Mouse (Mus musculus): ENCODE data around the gene Cep78. TPM values are rescaled to one million over a fixed set of nuclear protein-coding genes. Genes with fewer than 3 reads are reported as not detected.

The Cep78 gene
- polyA plus RNA-seq, 1 experiment from 2014 or later: 19.5 TPM

- Histone ChIP-seq H3K9me3 (no peaks in the 10 kb centered on the region), H3K27ac (no peak overlapping the region), H3K4me3 (replicated peaks) (no peak overlapping the region), H3K4me2 (no peak overlapping the region), H3K36me3 (0 out of 2 replicates have a peak, but pooled peaks cover 7% of the 10 kb centered on the region), H3K9ac (no peak overlapping the region), H3K27me3 (replicated peaks) (no peaks in the 10 kb centered on the region), H3K4me1 (no peaks in the 10 kb centered on the region)
- 84% methylated on average over 17 of the region's 17 CpGs for WGBS
- no peak for ATAC-seq (ENCODE audit: insufficient read depth, low FRiP score, low read depth)
Observed at GRCm38 (mm10) chr19:15963011-15963695, 21.6 kb downstream of the Cep78 start.

DNA sequence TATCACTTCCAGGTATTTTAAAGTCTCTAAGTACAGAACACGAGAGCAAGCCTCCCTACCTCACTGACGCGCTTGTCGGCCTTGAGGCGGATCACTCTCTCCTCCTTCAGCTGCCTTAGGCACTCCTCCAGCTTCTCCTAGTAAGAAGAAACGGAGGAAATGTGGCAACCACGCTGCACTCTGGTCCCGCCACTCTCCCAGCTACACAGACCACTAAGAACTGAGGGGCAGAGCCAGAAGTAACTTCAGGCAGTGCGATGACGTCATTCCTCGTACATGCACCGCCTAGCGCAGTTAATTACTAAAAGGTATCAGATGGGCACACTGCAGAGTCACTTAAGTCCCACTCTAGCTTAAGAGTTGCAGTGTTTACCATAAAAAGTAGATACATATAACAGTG lies 22.5 kb downstream of the Cep78 start:
- no peaks in the 10 kb centered on the region for H3K27me3 ChIP-seq (replicated peaks)
- no peak overlapping the region for H3K4me2 ChIP-seq
- H3K9me3 ChIP-seq: no peaks in the 10 kb centered on the region
- 80% methylated on average over 13 of the region's 13 CpGs for WGBS
- H3K4me3 ChIP-seq (replicated peaks): no peak overlapping the region
- no peak overlapping the region for H3K9ac ChIP-seq
- no peak overlapping the region for H3K27ac ChIP-seq
- ATAC-seq (ENCODE audit: insufficient read depth, low FRiP score, low read depth): no peak
- H3K36me3 ChIP-seq: 0 out of 2 replicates have a peak, but pooled peaks cover 7% of the 10 kb centered on the region
- no peaks in the 10 kb centered on the region for H3K4me1 ChIP-seq

- 53% methylated on average over 3 of the region's 3 CpGs for WGBS
- no peak overlapping the region for H3K4me2 ChIP-seq
- ATAC-seq (ENCODE audit: insufficient read depth, low FRiP score, low read depth): 0 out of 2 replicates have a peak, but pooled peaks have one; percentile 45
- no peaks in the 10 kb centered on the region for H3K4me1 ChIP-seq
- H3K36me3 ChIP-seq: no peaks in the 10 kb centered on the region
- H3K27ac ChIP-seq: no peak overlapping the region
- H3K27me3 ChIP-seq (replicated peaks): no peaks in the 10 kb centered on the region
- no peak overlapping the region for H3K9ac ChIP-seq
- H3K4me3 ChIP-seq (replicated peaks): no peak overlapping the region
- H3K9me3 ChIP-seq: no peaks in the 10 kb centered on the region
Observed at GRCm38 (mm10) chr19:15950225-15950624, 34.6 kb downstream of the Cep78 start.

- no peak overlapping the region for H3K4me3 ChIP-seq (replicated peaks)
- WGBS: 69% methylated on average over 1 of the region's 1 CpGs
- H3K9ac ChIP-seq: no peak overlapping the region
- no peak for ATAC-seq (ENCODE audit: insufficient read depth, low FRiP score, low read depth)
- H3K4me2 ChIP-seq: no peak overlapping the region
- no peaks in the 10 kb centered on the region for H3K27me3 ChIP-seq (replicated peaks)
- no peaks in the 10 kb centered on the region for H3K4me1 ChIP-seq
- no peak overlapping the region for H3K27ac ChIP-seq
- no peaks in the 10 kb centered on the region for H3K36me3 ChIP-seq
- H3K9me3 ChIP-seq: no peaks in the 10 kb centered on the region
Observed at GRCm38 (mm10) chr19:15948867-15949266, 35.9 kb downstream of the Cep78 start.

DNA sequence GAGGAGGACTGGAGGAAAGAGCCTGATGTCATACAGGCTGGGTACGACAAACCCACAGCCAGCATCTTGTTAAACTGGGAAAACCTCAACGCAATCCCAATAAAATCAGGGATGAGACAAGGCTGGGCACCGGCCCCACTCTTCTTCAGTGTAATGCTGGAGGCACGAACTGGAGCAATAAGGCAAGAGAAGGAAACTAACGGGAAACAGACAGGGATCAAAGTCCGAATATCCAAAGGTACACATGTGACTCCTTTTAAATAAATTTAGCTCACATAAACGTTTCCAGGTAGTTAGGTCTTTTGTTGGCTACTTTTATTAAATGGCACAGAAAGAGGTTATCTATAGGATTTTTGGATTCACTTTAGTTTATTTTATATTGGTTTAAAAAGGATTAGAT lies 36.4 kb downstream of the Cep78 start:
- H3K9me3 ChIP-seq: no peaks in the 10 kb centered on the region
- no peaks in the 10 kb centered on the region for H3K4me1 ChIP-seq
- H3K4me2 ChIP-seq: no peak overlapping the region
- no peaks in the 10 kb centered on the region for H3K27me3 ChIP-seq (replicated peaks)
- no peak for ATAC-seq (ENCODE audit: insufficient read depth, low FRiP score, low read depth)
- WGBS: 77% methylated on average over 7 of the region's 7 CpGs
- H3K9ac ChIP-seq: no peak overlapping the region
- H3K27ac ChIP-seq: no peak overlapping the region
- no peaks in the 10 kb centered on the region for H3K36me3 ChIP-seq
- H3K4me3 ChIP-seq (replicated peaks): no peak overlapping the region

DNA sequence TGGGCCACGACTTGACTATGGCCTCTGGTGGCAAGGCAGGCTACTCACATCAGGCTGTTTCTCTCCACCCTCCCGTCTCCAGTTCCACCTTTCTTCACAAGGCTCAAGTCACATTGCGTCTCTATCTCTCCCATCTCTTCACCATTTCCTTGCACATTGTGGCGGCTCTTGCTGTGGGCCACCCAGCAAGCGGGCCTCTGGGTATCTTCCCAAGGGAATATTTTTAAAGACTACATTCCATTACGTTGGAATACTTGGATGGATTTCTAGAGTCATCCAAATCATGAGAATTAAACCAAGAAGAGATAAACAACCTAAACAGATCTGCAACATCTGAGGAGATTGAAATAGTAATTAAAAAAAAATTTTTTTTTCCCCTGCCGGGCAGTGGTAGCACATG lies 37.6 kb downstream of the Cep78 start, which contains the start of gene Psat1:
Gene Psat1, minus strand, starts transcription at position 101 of the 400 bp plus-strand sequence.
- no peak within 1 kb of the TSS for H3K4me3 ChIP-seq (replicated peaks)
- H3K36me3 ChIP-seq: no peaks in the 10 kb centered on the region
- H3K4me1 ChIP-seq: no peaks in the 10 kb centered on the region
- no peaks in the 10 kb centered on the region for H3K27me3 ChIP-seq (replicated peaks)
- no peaks in the 10 kb centered on the region for H3K9me3 ChIP-seq
- H3K4me2 ChIP-seq: no peak within 1 kb of the TSS
- no peak within 1 kb of the TSS for H3K9ac ChIP-seq
- 78% methylated on average over 7 of the region's 7 CpGs for WGBS
- no peak for ATAC-seq (ENCODE audit: insufficient read depth, low FRiP score, low read depth)
- H3K27ac ChIP-seq: no peak within 1 kb of the TSS

DNA sequence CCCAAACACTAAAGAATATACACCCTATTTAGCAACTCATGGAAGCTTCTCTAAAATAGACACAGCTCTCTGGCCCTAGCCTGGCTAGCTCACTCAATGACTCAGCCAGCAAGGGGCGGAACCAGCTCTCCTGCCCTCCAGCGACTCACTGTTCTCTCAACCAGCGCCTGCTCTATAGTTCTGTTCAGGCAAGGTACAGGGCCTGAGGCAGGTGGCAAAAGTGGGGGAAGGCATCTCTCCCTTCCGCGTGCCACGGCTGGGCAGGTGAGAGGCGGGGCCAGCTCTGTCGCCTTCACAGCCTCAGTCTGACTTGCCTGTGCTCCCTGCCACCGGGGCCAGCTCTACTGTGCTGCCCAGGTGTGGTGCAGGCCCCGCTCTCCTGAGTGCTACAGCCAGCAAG lies 38.1 kb downstream of the Cep78 start:
- Histone ChIP-seq H3K4me3 (replicated peaks) (no peak overlapping the region), H3K9me3 (no peaks in the 10 kb centered on the region), H3K4me1 (no peaks in the 10 kb centered on the region), H3K9ac (no peak overlapping the region), H3K27me3 (replicated peaks) (no peaks in the 10 kb centered on the region), H3K27ac (no peak overlapping the region), H3K36me3 (no peaks in the 10 kb centered on the region), H3K4me2 (no peak overlapping the region)
- 59% methylated on average over 10 of the region's 10 CpGs for WGBS
- peak; percentile 75 for ATAC-seq (ENCODE audit: insufficient read depth, low FRiP score, low read depth)

- ATAC-seq (ENCODE audit: insufficient read depth, low FRiP score, low read depth): no peak
- Histone ChIP-seq H3K4me2 (no peak overlapping the region), H3K4me3 (replicated peaks) (no peak overlapping the region), H3K4me1 (no peaks in the 10 kb centered on the region), H3K27ac (no peak overlapping the region), H3K27me3 (replicated peaks) (no peaks in the 10 kb centered on the region), H3K9me3 (no peaks in the 10 kb centered on the region), H3K9ac (no peak overlapping the region), H3K36me3 (no peaks in the 10 kb centered on the region)
- 80% methylated on average over 7 of the region's 7 CpGs for WGBS
Observed at GRCm38 (mm10) chr19:15943117-15943423, 41.7 kb downstream of the Cep78 start.

DNA sequence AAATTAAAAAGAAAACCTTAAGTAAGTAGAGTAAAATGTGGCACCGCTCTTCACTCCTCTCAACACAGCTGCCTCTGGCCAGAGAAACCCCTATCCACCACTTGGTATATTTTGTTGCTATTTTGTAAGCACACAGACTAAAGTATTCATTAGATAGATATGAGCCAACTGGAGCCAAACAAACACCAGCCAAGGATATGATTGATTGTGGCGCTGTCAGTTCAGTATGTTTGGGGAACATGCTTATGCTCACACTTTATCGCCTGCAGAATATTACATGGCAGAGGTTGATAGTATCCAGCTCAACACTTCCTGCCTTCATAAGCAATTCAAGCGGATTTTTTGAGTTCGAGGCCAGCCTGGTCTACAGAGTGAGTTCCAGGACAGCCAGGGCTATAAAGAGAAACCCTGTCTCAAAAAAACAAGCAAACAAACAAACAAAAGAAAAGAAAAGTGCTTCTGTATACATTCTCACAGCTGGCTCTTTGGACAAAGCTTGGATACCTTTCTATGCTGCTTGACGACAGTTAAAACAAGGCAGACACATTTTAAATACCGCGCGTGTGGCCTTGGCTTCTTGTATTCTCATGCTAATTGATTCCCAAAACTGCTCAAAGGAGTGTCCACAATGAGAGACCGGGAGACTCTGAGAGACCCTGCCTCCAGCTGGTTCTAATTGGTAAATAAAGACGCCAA lies 42.2 kb downstream of the Cep78 start:
- 67% methylated on average over 11 of the region's 11 CpGs for WGBS
- Histone ChIP-seq H3K36me3 (no peaks in the 10 kb centered on the region), H3K27ac (no peak overlapping the region), H3K4me3 (replicated peaks) (no peak overlapping the region), H3K9me3 (no peaks in the 10 kb centered on the region), H3K4me2 (no peak overlapping the region), H3K27me3 (replicated peaks) (no peaks in the 10 kb centered on the region), H3K9ac (no peak overlapping the region), H3K4me1 (no peaks in the 10 kb centered on the region)
- ATAC-seq (ENCODE audit: insufficient read depth, low FRiP score, low read depth): no peak

DNA sequence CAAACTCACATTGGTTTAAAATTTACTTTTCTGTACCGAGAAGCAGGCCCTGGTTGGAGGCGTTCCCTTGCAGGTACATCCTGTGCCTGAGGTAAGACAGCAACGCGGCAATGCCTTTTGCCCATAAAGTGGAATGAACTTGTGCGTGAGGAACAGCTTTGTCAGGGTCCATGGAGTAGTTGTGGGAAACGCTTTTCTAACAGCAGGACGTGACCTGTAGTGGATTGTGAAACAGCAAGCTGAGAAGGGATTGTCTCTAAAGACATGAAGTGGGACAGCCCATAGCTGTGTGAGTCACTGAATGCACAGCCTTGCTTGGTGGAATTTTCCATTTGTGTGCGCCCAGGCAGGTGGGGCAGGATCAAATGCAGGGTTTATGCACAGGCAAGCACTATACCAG lies 43.4 kb downstream of the Cep78 start:
- no peaks in the 10 kb centered on the region for H3K36me3 ChIP-seq
- H3K9me3 ChIP-seq: no peaks in the 10 kb centered on the region
- H3K27me3 ChIP-seq (replicated peaks): no peaks in the 10 kb centered on the region
- H3K9ac ChIP-seq: no peak overlapping the region
- H3K27ac ChIP-seq: peak overlapping the region; percentile 79
- no peaks in the 10 kb centered on the region for H3K4me1 ChIP-seq
- 51% methylated on average over 8 of the region's 8 CpGs for WGBS
- ATAC-seq (ENCODE audit: insufficient read depth, low FRiP score, low read depth): peak; percentile 91
- no peak overlapping the region for H3K4me3 ChIP-seq (replicated peaks)
- H3K4me2 ChIP-seq: no peak overlapping the region

DNA sequence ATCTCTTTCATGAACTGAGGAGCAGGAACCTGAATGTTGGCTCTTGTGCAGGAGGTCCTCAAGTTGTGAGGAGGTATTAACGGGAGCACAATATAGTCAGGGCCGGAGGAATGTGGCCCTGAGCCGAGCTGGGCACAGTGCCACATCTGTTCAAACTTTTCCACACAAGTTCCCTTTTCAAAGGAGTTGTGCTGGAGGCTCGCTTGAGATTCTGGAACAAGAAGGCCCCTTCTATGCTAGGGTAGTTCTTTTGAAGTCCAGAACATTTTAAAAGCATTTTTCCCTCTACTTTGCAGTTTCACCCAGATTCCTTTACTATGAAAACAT lies 59.1 kb downstream of the Cep78 start:
- ATAC-seq (ENCODE audit: insufficient read depth, low FRiP score, low read depth): peak; percentile 24; the same call in 1 of the 2 replicates
- Histone ChIP-seq H3K36me3 (no peaks in the 10 kb centered on the region), H3K9ac (no peak overlapping the region), H3K4me1 (peaks cover 19% of the 10 kb centered on the region; the same call in 1 of the 2 replicates), H3K4me2 (peak overlapping the region; percentile 90), H3K4me3 (replicated peaks) (peak overlapping the region; percentile 62; the same call in 1 of the 2 replicates), H3K9me3 (no peaks in the 10 kb centered on the region), H3K27me3 (replicated peaks) (no peaks in the 10 kb centered on the region), H3K27ac (peak overlapping the region; percentile 90)
- 16% methylated on average over 4 of the region's 4 CpGs for WGBS

DNA sequence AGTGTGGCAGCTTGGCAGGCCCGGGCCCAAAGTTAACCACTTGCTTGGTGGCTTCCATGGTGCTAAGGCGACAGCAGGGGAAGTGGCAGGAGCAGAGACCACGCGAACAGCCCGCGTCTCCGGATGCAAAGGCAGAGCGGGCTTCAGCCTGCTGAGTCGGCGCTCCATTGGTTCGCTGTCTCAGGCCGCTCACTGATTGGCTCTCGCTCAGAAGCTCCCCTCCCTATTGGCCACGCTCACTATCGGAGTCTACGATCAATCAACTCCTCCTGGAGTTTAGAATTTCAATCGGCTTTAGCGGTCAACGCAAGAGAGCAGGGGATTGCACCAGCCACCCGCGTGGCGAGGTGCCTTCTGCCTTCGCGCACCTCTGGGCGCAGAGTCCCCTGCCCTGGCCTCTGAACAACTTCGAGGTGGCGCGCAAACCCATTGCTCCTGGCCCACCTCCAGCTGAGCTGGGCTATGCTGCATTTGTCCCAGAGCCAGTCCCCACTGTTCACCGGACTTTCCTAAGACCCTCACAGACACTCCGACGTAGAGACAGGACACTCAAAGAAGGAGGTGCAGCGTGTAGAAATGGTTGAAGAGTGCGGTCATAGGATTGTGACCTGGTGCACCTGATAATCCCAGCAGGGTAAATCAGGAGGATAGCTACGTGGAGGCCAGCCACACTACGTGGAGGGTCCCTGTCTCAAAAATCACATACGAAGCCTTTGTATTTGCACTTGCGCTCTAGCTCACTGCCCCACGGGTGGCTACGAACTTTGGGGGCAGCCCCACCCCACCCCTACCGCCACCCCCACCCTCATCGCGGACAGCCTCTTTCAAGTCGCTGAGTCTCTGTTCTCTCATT lies 59.7 kb downstream of the Cep78 start:
- Histone ChIP-seq H3K4me1 (peaks cover 19% of the 10 kb centered on the region; the same call in 1 of the 2 replicates), H3K36me3 (no peaks in the 10 kb centered on the region), H3K9ac (peak overlapping the region; percentile 33), H3K4me3 (replicated peaks) (peak overlapping the region; percentile 62), H3K9me3 (no peaks in the 10 kb centered on the region), H3K27me3 (replicated peaks) (no peaks in the 10 kb centered on the region), H3K4me2 (peak overlapping the region; percentile 90), H3K27ac (peak overlapping the region; percentile 90)
- WGBS: 3% methylated on average over 43 of the region's 43 CpGs
- peak; percentile 98 for ATAC-seq (ENCODE audit: insufficient read depth, low FRiP score, low read depth)
